8 mouse cellular contexts compared by ENCODE assay signal in the genomic region with DNA sequence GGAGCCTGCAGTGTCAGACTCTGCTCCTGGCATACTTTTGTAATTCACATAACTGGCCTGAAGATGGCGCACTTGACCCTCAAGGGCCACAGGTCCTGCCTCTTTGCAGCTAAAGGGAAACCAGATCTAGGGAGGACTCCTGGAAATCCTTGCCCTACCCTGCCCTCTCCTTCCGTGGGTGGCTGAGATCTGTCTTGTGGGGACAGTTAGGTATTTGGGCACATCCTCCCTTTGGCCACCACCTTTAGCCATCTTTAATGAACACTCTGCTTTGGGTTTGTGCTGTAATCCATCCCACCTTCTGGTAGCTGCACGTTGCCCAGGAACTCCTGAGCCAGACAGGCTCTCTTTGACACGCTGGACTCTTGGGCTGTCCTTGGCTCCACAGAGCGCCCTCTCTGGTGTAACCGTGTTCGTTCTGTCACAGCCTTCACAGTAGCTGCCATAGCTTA. TPM values are rescaled to one million over a fixed set of nuclear protein-coding genes. Genes with fewer than 3 reads are reported as not detected.
A peak's percentile ranks its signal among the peaks of the same experiment; 100 is the strongest.
DNase-seq lines count a peak whose midpoint lies in the region; ATAC-seq and TF ChIP-seq lines count a peak whose summit lies in the region.

No protein-coding gene starts in this region.

- H3K4me2 ChIP-seq in hindbrain, postnatal 0 days (ENCODE audit: low read depth, low read length) = 0 out of 2 replicates have a peak overlapping the region, but pooled peaks have one; percentile 18

- H3K27ac ChIP-seq in bone marrow, adult 2 months (ENCODE audit: control insufficient read depth, insufficient read depth, low read depth, low read length, poor library complexity) = no peak overlapping the region
- H3K27ac ChIP-seq in embryonic fibroblast, embryonic 13.5 days (ENCODE audit: insufficient read depth, low read length) = no peak overlapping the region
- H3K27ac ChIP-seq in hindbrain, postnatal 0 days = no peak overlapping the region
- peak overlapping the region; percentile 34; the same call in 1 of the 2 replicates for H3K27ac ChIP-seq in limb, embryonic 10.5 days

- DNase-seq in ovary, postnatal 36 days (ENCODE audit: low spot score) = peak; percentile 46
- no peak for DNase-seq in ovary, postnatal 10 days (ENCODE audit: low spot score)
- peak; percentile 84 for DNase-seq in hindbrain, postnatal 0 days (ENCODE audit: low spot score)
- peak; percentile 81 for DNase-seq in limb, embryonic 10.5 days (ENCODE audit: low spot score)
- peak; percentile 92 for DNase-seq in naive thymus-derived CD4-positive, alpha-beta T cell, adult 2 months (ENCODE audit: low read depth)
- peak; percentile 71 for DNase-seq in thymus, postnatal 0 days (ENCODE audit: low spot score)

- H3K9me3 ChIP-seq in hindbrain, postnatal 0 days (ENCODE audit: low read length) = no peaks in the 10 kb centered on the region
- H3K9me3 ChIP-seq in limb, embryonic 10.5 days (replicated peaks) = no peaks in the 10 kb centered on the region

- H3K9ac ChIP-seq in hindbrain, postnatal 0 days (replicated peaks; ENCODE audit: low read length) = no peak overlapping the region

- H3K4me1 ChIP-seq in bone marrow, adult 2 months (ENCODE audit: control insufficient read depth, insufficient read depth, low read length) = peaks cover 4% of the 10 kb centered on the region
- no peaks in the 10 kb centered on the region for H3K4me1 ChIP-seq in embryonic fibroblast, embryonic 13.5 days (ENCODE audit: control insufficient read depth, insufficient read depth, low read length)
- peaks cover 4% of the 10 kb centered on the region; the same call in 1 of the 2 replicates for H3K4me1 ChIP-seq in hindbrain, postnatal 0 days (ENCODE audit: insufficient read depth, low read length)
- H3K4me1 ChIP-seq in limb, embryonic 10.5 days = peaks cover 39% of the 10 kb centered on the region

- H3K36me3 ChIP-seq in hindbrain, postnatal 0 days (ENCODE audit: insufficient read depth, low read length) = no peaks in the 10 kb centered on the region
- H3K36me3 ChIP-seq in limb, embryonic 10.5 days = no peaks in the 10 kb centered on the region

- no peak for ATAC-seq in hindbrain, postnatal 0 days

- peak; percentile 88 for TF ChIP-seq CTCF in bone marrow, adult 2 months (IDR thresholded peaks at IDR 0.05; ENCODE audit: control insufficient read depth, insufficient read depth, low read length)
- TF ChIP-seq CTCF in embryonic fibroblast, embryonic 13.5 days (IDR thresholded peaks at IDR 0.05; ENCODE audit: borderline replicate concordance, insufficient read depth, low read length) = peak; percentile 76; the same call in 1 of the 2 replicates
- peak; percentile 84 for TF ChIP-seq CTCF in hindbrain, postnatal 0 days (IDR thresholded peaks at IDR 0.05; ENCODE audit: low read depth)

- 3% methylated on average over 7 of the region's 7 CpGs for WGBS in bone marrow, adult 2 months
- WGBS in hindbrain, postnatal 0 days = 3% methylated on average over 7 of the region's 7 CpGs
- WGBS in limb, embryonic 10.5 days = under 1% methylated on average over 7 of the region's 7 CpGs

- H3K4me3 ChIP-seq in bone marrow, adult 2 months (replicated peaks; ENCODE audit: control insufficient read depth, low read depth, low read length) = no peak overlapping the region
- H3K4me3 ChIP-seq in embryonic fibroblast, embryonic 13.5 days (ENCODE audit: insufficient read depth, low read length) = no peak overlapping the region
- H3K4me3 ChIP-seq in hindbrain, postnatal 0 days (ENCODE audit: low read length) = no peak overlapping the region
- H3K4me3 ChIP-seq in limb, embryonic 10.5 days = peak overlapping the region; percentile 14; the same call in 1 of the 2 replicates

- no peaks in the 10 kb centered on the region for H3K27me3 ChIP-seq in hindbrain, postnatal 0 days (ENCODE audit: insufficient read depth, low read length)
- H3K27me3 ChIP-seq in limb, embryonic 10.5 days (ENCODE audit: low read depth, poor library complexity, severe bottlenecking) = peaks cover 8% of the 10 kb centered on the region

- TF ChIP-seq POLR2A in bone marrow, adult 2 months (IDR thresholded peaks at IDR 0.05; ENCODE audit: borderline replicate concordance, control insufficient read depth, low read depth, low read length) = no peak
- TF ChIP-seq POLR2A in embryonic fibroblast, embryonic 13.5 days (IDR thresholded peaks at IDR 0.05; ENCODE audit: low read depth, low read length) = no peak

RNA-seq across cellular contexts. Expression of gene Slc4a8, which starts 4.0 kb away (rescaled TPM):
- 0.84 and 5.2 TPM in 2 replicates for polyA plus RNA-seq in bone marrow, adult 2 months (2011; ENCODE audit: insufficient read depth, insufficient read length, low replicate concordance, missing spikeins)
- polyA plus RNA-seq in embryonic fibroblast, embryonic 13.5 days (2011; ENCODE audit: insufficient read length, low read depth, missing spikeins) = 1.2 and 2.9 TPM in 2 replicates
- total RNA-seq in hindbrain, postnatal 0 days (2014; rRNA removed) = 25.4 and 33.9 TPM in 2 replicates
- polyA plus RNA-seq in hindbrain, postnatal 0 days (2015; fragmentation: Nextera tagmentation; extraction: Ambion mirVana) = 29.8 and 30.7 TPM in 2 replicates
- polyA plus RNA-seq in limb, embryonic 10.5 days (2016; fragmentation: Nextera tagmentation; extraction: Ambion mirVana) = 7.1 and 9.7 TPM in 2 replicates
- 2.1 and 2.7 TPM in 2 replicates for polyA plus RNA-seq in thymus, postnatal 0 days (2015; fragmentation: Nextera tagmentation; extraction: Ambion mirVana)

RNA-seq across cellular contexts. Expression of gene Galnt6, which starts 28.4 kb away (rescaled TPM):
- polyA plus RNA-seq in bone marrow, adult 2 months (2011; ENCODE audit: insufficient read depth, insufficient read length, low replicate concordance, missing spikeins) = 4.4 and 11.8 TPM in 2 replicates
- polyA plus RNA-seq in embryonic fibroblast, embryonic 13.5 days (2011; ENCODE audit: insufficient read length, low read depth, missing spikeins) = not detected in 2 replicates
- total RNA-seq in hindbrain, postnatal 0 days (2014; rRNA removed) = 0.25 and 0.37 TPM in 2 replicates
- polyA plus RNA-seq in hindbrain, postnatal 0 days (2015; fragmentation: Nextera tagmentation; extraction: Ambion mirVana) = 0.34 TPM in 2 replicates
- 0.11 and 0.26 TPM in 2 replicates for polyA plus RNA-seq in limb, embryonic 10.5 days (2016; fragmentation: Nextera tagmentation; extraction: Ambion mirVana)
- 16.6 and 16.9 TPM in 2 replicates for polyA plus RNA-seq in thymus, postnatal 0 days (2015; fragmentation: Nextera tagmentation; extraction: Ambion mirVana)
